Mouse (Mus musculus) embryonic facial prominence, embryonic 15.5 days (tissue): ENCODE measurements around the gene Blvra. TPM values are rescaled to one million over a fixed set of nuclear protein-coding genes. Genes with fewer than 3 reads are reported as not detected.

ENCODE experiments used
- ATAC-seq: fragments of 200-750 bp; cut with Nextera tagmentation; 2 replicates; pipeline ENCODE4 v1.8.0; 2017; ENCODE audit warnings: low read depth, moderate TSS enrichment; ENCODE audit not compliant: insufficient number of reproducible peaks, low FRiP score, low TSS enrichment
- H3K27ac ChIP-seq: fragments of 300-500 bp; sonication (generic); replicated peaks from 2 replicates; pipeline ENCODE4 v1.5.1; 2015; ENCODE audit warnings: mild to moderate bottlenecking, inconsistent platforms
- H3K27me3 ChIP-seq: fragments of 300-500 bp; sonication (generic); 2 replicates; pipeline ENCODE4 v1.6.1; 2015; ENCODE audit warnings: inconsistent platforms
- H3K36me3 ChIP-seq: fragments of 300-500 bp; sonication (generic); 2 replicates; pipeline ENCODE4 v1.6.1; 2015; ENCODE audit warnings: mild to moderate bottlenecking, inconsistent platforms
- H3K4me1 ChIP-seq: fragments of 300-500 bp; sonication (generic); 2 replicates; pipeline ENCODE4 v1.6.1; 2015; ENCODE audit warnings: inconsistent platforms
- H3K4me2 ChIP-seq: fragments of 300-500 bp; sonication (generic); replicated peaks from 2 replicates; pipeline ENCODE4 v1.6.1; 2015; ENCODE audit warnings: mild to moderate bottlenecking, inconsistent platforms
- H3K4me3 ChIP-seq: fragments of 300-500 bp; sonication (generic); replicated peaks from 2 replicates; pipeline ENCODE4 v1.5.1; 2015; ENCODE audit warnings: mild to moderate bottlenecking, inconsistent platforms
- H3K9ac ChIP-seq: fragments of 300-500 bp; sonication (generic); 2 replicates; pipeline ENCODE4 v1.6.1; 2015; ENCODE audit warnings: inconsistent platforms
- H3K9me3 ChIP-seq: fragments of 300-500 bp; sonication (generic); replicated peaks from 2 replicates; pipeline ENCODE4 v1.6.1; 2016; ENCODE audit warnings: inconsistent platforms
- WGBS: fragments of 180-500 bp; shearing (Covaris S2); methylation state at CpG from one replicate; pipeline ENCODE4 v1.1.7; 2015; 5-methylcytosine and 5-hydroxymethylcytosine counted together
- polyA plus RNA-seq: library from polyadenylated mRNA; unstranded; fragments of >200 nt; fragmentation: Nextera tagmentation; extraction: Ambion mirVana; gene quantifications from 2 replicates; pipeline ENCODE4 v1.2.1, GENCODE M21; 2015

Blvra gene
- polyA plus RNA-seq, 1 experiment from 2014 or later = 55.4 TPM

- no peak for ATAC-seq
- H3K4me1 ChIP-seq = peaks cover 35% of the 10 kb centered on the region
- H3K27me3 ChIP-seq = no peaks in the 10 kb centered on the region
- peak overlapping the region; percentile 80 for H3K27ac ChIP-seq
- peaks cover 25% of the 10 kb centered on the region for H3K36me3 ChIP-seq
- no peak overlapping the region for H3K4me3 ChIP-seq
- WGBS = 65% methylated on average over 10 of the region's 10 CpGs
- no peak overlapping the region for H3K4me2 ChIP-seq
- no peak overlapping the region for H3K9ac ChIP-seq
- H3K9me3 ChIP-seq = no peaks in the 10 kb centered on the region
Observed at GRCm38 (mm10) chr2:127137838-127138420, 67.5 kb downstream of the Blvra start.

GRCm38 (mm10) chr2:127138449-127138848 lies 68.0 kb downstream of the Blvra start:
- Histone ChIP-seq H3K27ac (peak overlapping the region; percentile 80; the same call in 1 of the 2 replicates), H3K9ac (no peak overlapping the region), H3K4me2 (no peak overlapping the region), H3K36me3 (peaks cover 25% of the 10 kb centered on the region), H3K27me3 (no peaks in the 10 kb centered on the region), H3K9me3 (no peaks in the 10 kb centered on the region), H3K4me1 (peaks cover 35% of the 10 kb centered on the region), H3K4me3 (no peak overlapping the region)
- no peak for ATAC-seq
- WGBS = 48% methylated on average over 4 of the region's 4 CpGs

GRCm38 (mm10) chr2:127139094-127139493 lies 68.6 kb downstream of the Blvra start:
- H3K27ac ChIP-seq = 0 out of 2 replicates have a peak overlapping the region, but pooled peaks have one; percentile 17
- WGBS = 77% methylated on average over 8 of the region's 8 CpGs
- no peak for ATAC-seq

GRCm38 (mm10) chr2:127139605-127140004 lies 69.1 kb downstream of the Blvra start:
- WGBS = 90% methylated on average over 1 of the region's 1 CpGs

More at GRCm38 (mm10) chr2:127139094-127139493, 68.6 kb downstream of the Blvra start:
- no peak overlapping the region for H3K4me3 ChIP-seq
- no peak overlapping the region for H3K4me2 ChIP-seq
- no peaks in the 10 kb centered on the region for H3K27me3 ChIP-seq
- no peaks in the 10 kb centered on the region for H3K9me3 ChIP-seq
- no peak overlapping the region for H3K9ac ChIP-seq
- H3K36me3 ChIP-seq = peaks cover 25% of the 10 kb centered on the region
- peaks cover 37% of the 10 kb centered on the region for H3K4me1 ChIP-seq

GRCm38 (mm10) chr2:127140011-127140410 lies 69.5 kb downstream of the Blvra start:
- Histone ChIP-seq H3K9me3 (no peaks in the 10 kb centered on the region), H3K4me2 (no peak overlapping the region), H3K27ac (no peak overlapping the region), H3K4me1 (peaks cover 33% of the 10 kb centered on the region), H3K27me3 (no peaks in the 10 kb centered on the region), H3K36me3 (peaks cover 25% of the 10 kb centered on the region), H3K4me3 (no peak overlapping the region), H3K9ac (no peak overlapping the region)
- no peak for ATAC-seq
- WGBS = 95% methylated on average over 7 of the region's 7 CpGs

More at GRCm38 (mm10) chr2:127139605-127140004, 69.1 kb downstream of the Blvra start:
- ATAC-seq = no peak
- Histone ChIP-seq H3K4me1 (peaks cover 33% of the 10 kb centered on the region), H3K9me3 (no peaks in the 10 kb centered on the region), H3K36me3 (peaks cover 25% of the 10 kb centered on the region), H3K27me3 (no peaks in the 10 kb centered on the region), H3K4me2 (no peak overlapping the region), H3K27ac (no peak overlapping the region), H3K9ac (no peak overlapping the region), H3K4me3 (no peak overlapping the region)

GRCm38 (mm10) chr2:127142031-127142430 lies 71.6 kb downstream of the Blvra start:
- WGBS = 86% methylated on average over 10 of the region's 10 CpGs
- Histone ChIP-seq H3K27ac (no peak overlapping the region), H3K9me3 (no peaks in the 10 kb centered on the region), H3K4me3 (peak overlapping the region; percentile 55), H3K4me1 (peaks cover 30% of the 10 kb centered on the region), H3K27me3 (no peaks in the 10 kb centered on the region), H3K4me2 (peak overlapping the region; percentile 72), H3K36me3 (peaks cover 25% of the 10 kb centered on the region), H3K9ac (no peak overlapping the region)
- ATAC-seq = no peak

- Histone ChIP-seq H3K27me3 (no peaks in the 10 kb centered on the region), H3K36me3 (peaks cover 25% of the 10 kb centered on the region), H3K4me1 (peaks cover 25% of the 10 kb centered on the region), H3K27ac (no peak overlapping the region), H3K9ac (peak overlapping the region; percentile 36), H3K9me3 (no peaks in the 10 kb centered on the region), H3K4me3 (peak overlapping the region; percentile 55), H3K4me2 (peak overlapping the region; percentile 72)
- WGBS = 14% methylated on average over 6 of the region's 6 CpGs
- ATAC-seq = no peak
Observed at GRCm38 (mm10) chr2:127142577-127143157, 72.2 kb downstream of the Blvra start.

GRCm38 (mm10) chr2:127143158-127144063 lies 72.9 kb downstream of the Blvra start, which contains the start of gene Itpripl1:
Gene Itpripl1, minus strand, starts transcription at chr2:127143442.
- peak within 1 kb of the TSS; percentile 72 for H3K4me2 ChIP-seq
- peaks cover 22% of the 10 kb centered on the region for H3K4me1 ChIP-seq
- peaks cover 25% of the 10 kb centered on the region for H3K36me3 ChIP-seq
- WGBS = 3% methylated on average over 31 of the region's 31 CpGs
- ATAC-seq = peak; percentile 90
- H3K9ac ChIP-seq = peak within 1 kb of the TSS; percentile 36
- no peaks in the 10 kb centered on the region for H3K27me3 ChIP-seq
- no peaks in the 10 kb centered on the region for H3K9me3 ChIP-seq
- no peak within 1 kb of the TSS for H3K27ac ChIP-seq
- peak within 1 kb of the TSS; percentile 55 for H3K4me3 ChIP-seq

GRCm38 (mm10) chr2:127145699-127146098 lies 75.2 kb downstream of the Blvra start:
- Histone ChIP-seq H3K4me1 (peaks cover 17% of the 10 kb centered on the region), H3K27ac (no peak overlapping the region), H3K9me3 (no peaks in the 10 kb centered on the region), H3K9ac (no peak overlapping the region), H3K27me3 (no peaks in the 10 kb centered on the region), H3K4me3 (no peak overlapping the region), H3K36me3 (peaks cover 11% of the 10 kb centered on the region), H3K4me2 (no peak overlapping the region)
- no peak for ATAC-seq
- 66% methylated on average over 3 of the region's 3 CpGs for WGBS
